Mouse (Mus musculus) hindbrain, postnatal 0 days (tissue): ENCODE measurements at regions not wholly inside any gene's neighbourhood (a gene's known extent, or its start where the extent isn't known, plus 50 kb on each side); places are given as distances from the start of the nearest gene placed in this dataset.

Source experiments
- ATAC-seq: fragments of 200-750 bp; cut with Nextera tagmentation; 2 replicates; pipeline ENCODE4 v1.8.0; 2017; ENCODE audit warnings: mild to moderate bottlenecking, moderate TSS enrichment, moderate library complexity
- DNase-seq: peaks from one replicate; pipeline ENCODE4 v3.0.0-alpha.2; 2015; ENCODE audit warnings: low spot score
- H3K27ac ChIP-seq: fragments of 300-500 bp; sonication (generic); 2 replicates; pipeline ENCODE4 v1.5.1; 2014; ENCODE audit warnings: mild to moderate bottlenecking
- H3K27me3 ChIP-seq: fragments of 300-500 bp; sonication (generic); 2 replicates; pipeline ENCODE4 v1.6.1; 2014; ENCODE audit warnings: low read length, mixed read lengths; ENCODE audit not compliant: insufficient read depth
- H3K36me3 ChIP-seq: fragments of 300-500 bp; sonication (generic); 2 replicates; pipeline ENCODE4 v1.6.1; 2014; ENCODE audit warnings: low read length, mixed read lengths; ENCODE audit not compliant: insufficient read depth
- H3K4me1 ChIP-seq: fragments of 300-500 bp; sonication (generic); 2 replicates; pipeline ENCODE4 v1.6.1; 2014; ENCODE audit warnings: antibody characterized with exemption, low read length, mixed read lengths; ENCODE audit not compliant: insufficient read depth
- H3K4me2 ChIP-seq: fragments of 300-500 bp; sonication (generic); 2 replicates; pipeline ENCODE4 v1.6.1; 2014; ENCODE audit warnings: low read depth, mild to moderate bottlenecking, low read length, moderate library complexity, mixed read lengths
- H3K4me3 ChIP-seq: fragments of 300-500 bp; sonication (generic); 2 replicates; pipeline ENCODE4 v1.5.1; 2014; ENCODE audit warnings: low read length
- H3K9ac ChIP-seq: fragments of 300-500 bp; sonication (generic); replicated peaks from 2 replicates; pipeline ENCODE4 v1.6.1; 2014; ENCODE audit warnings: mild to moderate bottlenecking, low read length, moderate library complexity, mixed read lengths
- H3K9me3 ChIP-seq: fragments of 300-500 bp; sonication (generic); 2 replicates; pipeline ENCODE4 v1.6.1; 2016; ENCODE audit warnings: low read length, mixed read lengths
- CTCF ChIP-seq: IDR thresholded peaks from 2 replicates; pipeline ENCODE4 v1.5.1; 2016; ENCODE audit warnings: antibody characterized with exemption, control low read depth, low read depth
- WGBS: fragments of 180-500 bp; shearing (Covaris S2); extraction: QIAGEN DNeasy Blood & Tissue Kit; methylation state at CpG from one replicate; pipeline ENCODE4 v1.1.7; 2014; 5-methylcytosine and 5-hydroxymethylcytosine counted together

DNA sequence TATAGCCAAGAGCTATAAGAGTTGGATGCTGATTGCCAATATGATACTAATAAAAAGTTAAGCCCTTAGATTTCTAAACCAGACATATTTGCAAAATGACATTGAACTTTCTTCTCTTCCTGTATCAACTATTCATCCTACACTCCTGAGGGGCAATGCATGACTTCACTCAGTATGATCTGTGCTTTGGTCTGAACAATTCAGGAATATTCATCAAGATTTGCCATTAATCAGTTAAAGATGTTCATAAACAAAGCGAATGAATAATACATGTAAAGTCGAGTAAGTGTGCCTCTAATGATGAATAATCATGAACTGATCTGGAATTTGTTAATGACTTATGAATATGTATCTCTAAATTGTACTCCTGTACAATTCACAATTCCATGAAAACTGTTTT lies 124.9 kb upstream of the Dgkb start:
- no peak overlapping the region for H3K4me3 ChIP-seq
- no peaks in the 10 kb centered on the region for H3K9me3 ChIP-seq
- H3K27me3 ChIP-seq: no peaks in the 10 kb centered on the region
- DNase-seq (no peak), ATAC-seq (no peak)
- no peak overlapping the region for H3K4me2 ChIP-seq
- no peaks in the 10 kb centered on the region for H3K36me3 ChIP-seq
- no peak overlapping the region for H3K27ac ChIP-seq
- no peak for TF ChIP-seq CTCF
- H3K9ac ChIP-seq: no peak overlapping the region
- no peaks in the 10 kb centered on the region for H3K4me1 ChIP-seq
- 64% methylated on average over 2 of the region's 2 CpGs for WGBS
